Mouse (Mus musculus) G1E (cell line): ENCODE measurements around the gene Hoxb7.

Source experiments
- CTCF ChIP-seq: IDR thresholded peaks from 2 replicates; pipeline ENCODE4 v1.5.1; 2012; ENCODE audit warnings: low read depth, low read length, inconsistent platforms, mixed read lengths
- TAL1 ChIP-seq: conservative IDR thresholded peaks from 2 replicates; pipeline ENCODE4 v1.6.1; 2012; ENCODE audit warnings: low read depth, low read length, inconsistent platforms, mixed read lengths

DNA sequence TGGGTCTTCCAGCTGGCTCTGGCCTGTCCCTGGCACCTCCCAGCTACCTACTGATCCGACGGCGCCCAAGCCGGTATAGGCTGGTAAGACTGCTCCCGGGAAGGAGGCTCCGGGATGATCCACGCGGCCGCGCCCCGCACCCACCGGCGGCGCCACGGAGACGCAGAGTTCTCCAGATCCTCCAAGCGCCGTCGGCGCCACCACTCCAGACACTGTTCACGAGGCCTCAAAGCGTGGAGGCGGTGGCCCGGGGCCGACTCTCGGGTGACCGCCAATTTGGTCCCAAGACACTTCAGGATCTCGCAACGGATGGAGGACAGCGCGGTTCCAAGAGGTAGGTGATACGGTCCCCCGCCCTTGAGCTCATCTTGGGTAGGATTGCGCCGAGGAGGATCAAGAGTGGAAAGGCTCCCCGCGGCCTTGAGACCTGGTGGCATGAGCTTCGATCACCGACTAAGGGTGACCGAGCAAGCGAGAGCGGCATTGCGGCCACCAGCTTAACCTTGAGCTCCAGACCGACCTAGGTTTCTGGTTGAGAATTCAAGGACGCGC, 34.9 kb upstream of the Hoxb7 start:
- TF ChIP-seq TAL1 (no peak), CTCF (no peak)
